Mouse (Mus musculus): ENCODE measurements around the gene Adprhl1. TPM values are rescaled to one million over a fixed set of nuclear protein-coding genes. Genes with fewer than 3 reads are reported as not detected.

The Adprhl1 gene
- polyA plus RNA-seq, 1 experiment from 2014 or later, result 0.64 TPM

DNA sequence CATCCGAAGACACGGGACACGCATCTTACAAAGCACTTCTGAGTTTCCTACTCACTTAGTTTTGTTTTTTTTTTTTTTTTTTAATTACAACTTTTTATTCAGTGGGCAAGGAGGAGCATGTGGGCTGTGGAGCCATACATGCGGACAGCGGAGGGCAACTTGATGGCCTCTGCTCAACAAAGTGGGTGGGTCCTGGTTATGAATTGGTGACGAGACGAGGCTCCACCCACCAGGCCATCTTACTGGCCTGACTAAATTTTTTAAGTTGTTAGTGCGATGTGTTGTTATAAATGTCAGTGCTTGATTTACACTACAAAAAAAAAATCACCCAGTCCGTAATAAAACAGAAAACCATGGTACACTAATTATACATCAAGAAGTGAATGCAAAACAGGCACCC lies 73.6 kb downstream of the Adprhl1 start:
- no peaks in the 10 kb centered on the region for H3K4me1 ChIP-seq (ENCODE audit: control insufficient read depth, insufficient read depth, low read length)
- ATAC-seq (ENCODE audit: low read depth), result no peak
- no peak overlapping the region for H3K27ac ChIP-seq (ENCODE audit: low read depth, low read length)
- no peaks in the 10 kb centered on the region for H3K9me3 ChIP-seq (ENCODE audit: control insufficient read depth, low read length)
- no peak overlapping the region for H3K4me3 ChIP-seq (ENCODE audit: low read depth, low read length)
- peaks cover 14% of the 10 kb centered on the region for H3K36me3 ChIP-seq (ENCODE audit: control insufficient read depth, insufficient read depth, low read length)
- no peak overlapping the region for H3K4me2 ChIP-seq (ENCODE audit: low read depth, low read length)
- no peaks in the 10 kb centered on the region for H3K27me3 ChIP-seq (ENCODE audit: control insufficient read depth, insufficient read depth, low read length)
- WGBS, result 85% methylated on average over 9 of the region's 9 CpGs
- H3K9ac ChIP-seq (replicated peaks; ENCODE audit: low read depth, low read length), result no peak overlapping the region

- peaks cover 18% of the 10 kb centered on the region for H3K36me3 ChIP-seq (ENCODE audit: control insufficient read depth, insufficient read depth, low read length)
- H3K9ac ChIP-seq (replicated peaks; ENCODE audit: low read depth, low read length), result no peak overlapping the region
- no peak overlapping the region for H3K4me2 ChIP-seq (ENCODE audit: low read depth, low read length)
- H3K4me3 ChIP-seq (ENCODE audit: low read depth, low read length), result no peak overlapping the region
- no peaks in the 10 kb centered on the region for H3K27me3 ChIP-seq (ENCODE audit: control insufficient read depth, insufficient read depth, low read length)
- no peaks in the 10 kb centered on the region for H3K9me3 ChIP-seq (ENCODE audit: control insufficient read depth, low read length)
- no peaks in the 10 kb centered on the region for H3K4me1 ChIP-seq (ENCODE audit: control insufficient read depth, insufficient read depth, low read length)
- 81% methylated on average over 7 of the region's 7 CpGs for WGBS
- no peak overlapping the region for H3K27ac ChIP-seq (ENCODE audit: low read depth, low read length)
- ATAC-seq (ENCODE audit: low read depth), result no peak
These were observed 74.0 kb downstream of the Adprhl1 start for GRCm38 (mm10) chr8:13179948-13180347.

GRCm38 (mm10) chr8:13179482-13179881 lies 74.5 kb downstream of the Adprhl1 start:
- H3K27ac ChIP-seq (ENCODE audit: low read depth, low read length), result no peak overlapping the region
- no peak overlapping the region for H3K4me3 ChIP-seq (ENCODE audit: low read depth, low read length)
- H3K27me3 ChIP-seq (ENCODE audit: control insufficient read depth, insufficient read depth, low read length), result no peaks in the 10 kb centered on the region
- ATAC-seq (ENCODE audit: low read depth), result no peak
- H3K9ac ChIP-seq (replicated peaks; ENCODE audit: low read depth, low read length), result no peak overlapping the region
- H3K4me2 ChIP-seq (ENCODE audit: low read depth, low read length), result no peak overlapping the region
- H3K36me3 ChIP-seq (ENCODE audit: control insufficient read depth, insufficient read depth, low read length), result peaks cover 18% of the 10 kb centered on the region
- H3K4me1 ChIP-seq (ENCODE audit: control insufficient read depth, insufficient read depth, low read length), result no peaks in the 10 kb centered on the region
- no peaks in the 10 kb centered on the region for H3K9me3 ChIP-seq (ENCODE audit: control insufficient read depth, low read length)
- 82% methylated on average over 6 of the region's 6 CpGs for WGBS

DNA sequence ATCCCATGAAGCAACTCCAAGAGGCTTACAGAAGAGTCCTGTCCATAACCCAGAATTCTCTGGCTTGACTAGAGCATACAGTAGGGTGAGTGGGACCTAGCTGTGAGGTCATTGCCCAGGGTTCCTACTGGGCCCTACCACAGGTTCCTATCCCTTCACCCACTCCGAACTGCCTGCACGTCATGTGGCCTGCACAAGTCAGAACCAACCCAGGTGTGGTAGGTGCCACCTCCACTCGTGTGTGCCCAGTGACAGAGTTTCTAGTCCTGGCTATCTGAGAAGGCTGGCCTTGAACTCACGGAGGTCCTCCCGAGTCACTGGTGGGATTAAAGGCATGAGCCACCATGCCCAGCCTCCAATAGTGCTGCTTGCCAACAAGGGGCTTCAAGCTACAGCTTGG lies 75.8 kb downstream of the Adprhl1 start:
- no peak for ATAC-seq (ENCODE audit: low read depth)
- peaks cover 31% of the 10 kb centered on the region for H3K36me3 ChIP-seq (ENCODE audit: control insufficient read depth, insufficient read depth, low read length)
- no peak overlapping the region for H3K9ac ChIP-seq (replicated peaks; ENCODE audit: low read depth, low read length)
- H3K4me3 ChIP-seq (ENCODE audit: low read depth, low read length), result no peak overlapping the region
- WGBS, result 96% methylated on average over 5 of the region's 5 CpGs
- H3K9me3 ChIP-seq (ENCODE audit: control insufficient read depth, low read length), result no peaks in the 10 kb centered on the region
- no peaks in the 10 kb centered on the region for H3K27me3 ChIP-seq (ENCODE audit: control insufficient read depth, insufficient read depth, low read length)
- no peaks in the 10 kb centered on the region for H3K4me1 ChIP-seq (ENCODE audit: control insufficient read depth, insufficient read depth, low read length)
- H3K27ac ChIP-seq (ENCODE audit: low read depth, low read length), result no peak overlapping the region
- no peak overlapping the region for H3K4me2 ChIP-seq (ENCODE audit: low read depth, low read length)

DNA sequence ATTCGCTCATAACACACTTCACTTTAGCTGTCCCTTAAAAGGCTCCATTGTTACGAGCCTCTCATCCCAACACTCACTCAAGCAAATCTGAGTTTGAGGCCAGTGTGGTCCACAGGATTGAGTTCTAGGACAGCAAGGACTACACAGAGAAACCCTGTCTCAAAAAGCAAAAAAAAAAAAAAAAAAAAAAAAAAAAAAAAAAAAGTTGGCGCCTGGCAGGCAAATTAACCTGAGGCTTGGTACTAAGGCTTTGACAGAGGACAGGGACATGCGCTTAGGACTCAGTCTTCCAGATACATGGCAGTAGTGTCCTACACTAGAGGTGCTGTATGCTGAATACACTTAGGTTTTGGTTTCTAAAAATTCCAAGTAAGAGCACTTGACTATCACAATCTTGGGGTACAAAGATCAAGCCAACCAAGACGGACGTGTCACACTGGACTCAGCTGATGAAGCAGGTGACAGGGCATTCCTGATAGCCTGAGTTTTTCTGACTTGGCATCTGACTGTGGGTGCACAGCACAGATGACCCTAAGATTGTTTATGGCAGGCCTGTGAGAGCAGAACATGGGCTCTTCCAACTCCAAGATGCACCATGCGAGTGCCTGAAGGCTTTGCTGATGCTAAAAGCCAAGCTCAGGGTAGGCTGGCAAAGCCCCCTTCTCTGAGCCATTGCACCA lies 76.6 kb downstream of the Adprhl1 start:
- 95% methylated on average over 7 of the region's 7 CpGs for WGBS
- Histone ChIP-seq H3K4me1 (ENCODE audit: control insufficient read depth, insufficient read depth, low read length) (no peaks in the 10 kb centered on the region), H3K27me3 (ENCODE audit: control insufficient read depth, insufficient read depth, low read length) (no peaks in the 10 kb centered on the region), H3K4me3 (ENCODE audit: low read depth, low read length) (no peak overlapping the region), H3K9ac (replicated peaks; ENCODE audit: low read depth, low read length) (no peak overlapping the region), H3K36me3 (ENCODE audit: control insufficient read depth, insufficient read depth, low read length) (peaks cover 40% of the 10 kb centered on the region), H3K4me2 (ENCODE audit: low read depth, low read length) (no peak overlapping the region), H3K9me3 (ENCODE audit: control insufficient read depth, low read length) (no peaks in the 10 kb centered on the region), H3K27ac (ENCODE audit: low read depth, low read length) (no peak overlapping the region)
- no peak for ATAC-seq (ENCODE audit: low read depth)

DNA sequence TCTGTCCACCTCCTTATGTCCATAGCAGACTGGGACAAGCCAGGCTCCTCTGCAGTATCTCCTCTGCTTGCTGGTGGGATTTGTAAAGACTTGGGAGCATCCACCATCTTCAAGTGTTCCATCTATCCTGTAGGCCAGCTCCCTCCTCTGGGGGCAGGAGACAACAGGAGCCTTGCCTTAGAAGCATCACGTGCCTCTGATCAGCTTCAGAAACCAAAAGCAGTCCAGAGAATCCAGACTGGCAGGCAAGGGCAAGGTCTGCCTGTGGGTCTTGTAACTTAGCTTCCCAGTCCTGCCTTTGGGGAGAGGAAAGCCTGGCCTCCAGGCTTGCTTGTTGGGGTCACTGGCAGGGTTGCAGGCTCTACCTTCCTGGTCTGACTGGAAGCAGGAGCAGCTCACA lies 78.3 kb downstream of the Adprhl1 start:
- no peak overlapping the region for H3K4me3 ChIP-seq (ENCODE audit: low read depth, low read length)
- ATAC-seq (ENCODE audit: low read depth), result no peak
- no peak overlapping the region for H3K9ac ChIP-seq (replicated peaks; ENCODE audit: low read depth, low read length)
- no peaks in the 10 kb centered on the region for H3K27me3 ChIP-seq (ENCODE audit: control insufficient read depth, insufficient read depth, low read length)
- H3K4me1 ChIP-seq (ENCODE audit: control insufficient read depth, insufficient read depth, low read length), result no peaks in the 10 kb centered on the region
- no peaks in the 10 kb centered on the region for H3K9me3 ChIP-seq (ENCODE audit: control insufficient read depth, low read length)
- H3K27ac ChIP-seq (ENCODE audit: low read depth, low read length), result no peak overlapping the region
- WGBS, result 96% methylated on average over 1 of the region's 1 CpGs
- H3K36me3 ChIP-seq (ENCODE audit: control insufficient read depth, insufficient read depth, low read length), result peaks cover 49% of the 10 kb centered on the region
- H3K4me2 ChIP-seq (ENCODE audit: low read depth, low read length), result no peak overlapping the region

DNA sequence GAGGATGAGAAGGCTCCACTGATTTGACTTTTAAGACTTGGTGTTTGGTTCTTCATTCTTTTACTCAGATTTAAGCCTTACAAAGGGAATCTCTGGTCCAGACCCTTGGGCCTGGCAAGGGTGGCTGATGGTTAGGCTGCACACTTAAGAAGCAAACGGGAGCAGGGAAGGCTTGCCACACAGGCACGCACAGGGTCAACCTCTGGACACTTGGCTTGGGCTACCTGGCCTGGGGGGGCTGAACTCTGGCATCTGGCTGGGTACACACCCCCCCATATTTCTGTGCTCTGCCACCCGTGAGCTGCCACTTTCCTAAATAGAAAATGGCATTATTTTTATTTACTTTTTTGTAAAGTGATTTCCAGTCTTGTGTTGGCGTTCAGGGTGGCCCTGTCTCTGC lies 79.2 kb downstream of the Adprhl1 start:
- Histone ChIP-seq H3K36me3 (ENCODE audit: control insufficient read depth, insufficient read depth, low read length) (peaks cover 49% of the 10 kb centered on the region), H3K27ac (ENCODE audit: low read depth, low read length) (no peak overlapping the region)
- 97% methylated on average over 4 of the region's 4 CpGs for WGBS

GRCm38 (mm10) chr8:13174305-13174704 lies 79.7 kb downstream of the Adprhl1 start:
- H3K9ac ChIP-seq (replicated peaks; ENCODE audit: low read depth, low read length), result no peak overlapping the region
- ATAC-seq (ENCODE audit: low read depth), result no peak
- H3K27ac ChIP-seq (ENCODE audit: low read depth, low read length), result no peak overlapping the region
- 90% methylated on average over 4 of the region's 4 CpGs for WGBS
- no peaks in the 10 kb centered on the region for H3K9me3 ChIP-seq (ENCODE audit: control insufficient read depth, low read length)
- H3K4me2 ChIP-seq (ENCODE audit: low read depth, low read length), result no peak overlapping the region
- H3K36me3 ChIP-seq (ENCODE audit: control insufficient read depth, insufficient read depth, low read length), result peaks cover 49% of the 10 kb centered on the region
- H3K27me3 ChIP-seq (ENCODE audit: control insufficient read depth, insufficient read depth, low read length), result no peaks in the 10 kb centered on the region
- H3K4me1 ChIP-seq (ENCODE audit: control insufficient read depth, insufficient read depth, low read length), result no peaks in the 10 kb centered on the region
- no peak overlapping the region for H3K4me3 ChIP-seq (ENCODE audit: low read depth, low read length)

More for the DNA sequence above, 79.2 kb downstream of the Adprhl1 start:
- H3K9ac ChIP-seq (replicated peaks; ENCODE audit: low read depth, low read length), result no peak overlapping the region
- H3K4me2 ChIP-seq (ENCODE audit: low read depth, low read length), result no peak overlapping the region
- no peak overlapping the region for H3K4me3 ChIP-seq (ENCODE audit: low read depth, low read length)
- H3K9me3 ChIP-seq (ENCODE audit: control insufficient read depth, low read length), result no peaks in the 10 kb centered on the region
- H3K27me3 ChIP-seq (ENCODE audit: control insufficient read depth, insufficient read depth, low read length), result no peaks in the 10 kb centered on the region
- no peaks in the 10 kb centered on the region for H3K4me1 ChIP-seq (ENCODE audit: control insufficient read depth, insufficient read depth, low read length)
- no peak for ATAC-seq (ENCODE audit: low read depth)
